Mouse (Mus musculus) midbrain, postnatal 0 days (tissue): ENCODE results near the gene Micu1. TPM values are rescaled to one million over a fixed set of nuclear protein-coding genes. Genes with fewer than 3 reads are reported as not detected.

Experiments used
- ATAC-seq: fragments of 200-750 bp; cut with Nextera tagmentation; 2 replicates; pipeline ENCODE4 v1.8.0; 2017; ENCODE audit warnings: moderate number of reproducible peaks, mild to moderate bottlenecking, moderate TSS enrichment, moderate library complexity; ENCODE audit not compliant: low FRiP score
- DNase-seq: peaks from one replicate; pipeline ENCODE4 v3.0.0-alpha.2; 2015; ENCODE audit warnings: low spot score
- H3K27ac ChIP-seq: fragments of 300-500 bp; sonication (generic); 2 replicates; pipeline ENCODE4 v1.5.1; 2014; ENCODE audit warnings: low read depth, mild to moderate bottlenecking, low read length, mixed read lengths
- H3K27me3 ChIP-seq: fragments of 300-500 bp; sonication (generic); 2 replicates; pipeline ENCODE4 v1.6.1; 2014; ENCODE audit warnings: low read length, control low read depth, mixed read lengths; ENCODE audit not compliant: insufficient read depth
- H3K36me3 ChIP-seq: fragments of 300-500 bp; sonication (generic); 2 replicates; pipeline ENCODE4 v1.6.1; 2014; ENCODE audit warnings: low read length, control low read depth, mixed read lengths; ENCODE audit not compliant: insufficient read depth
- H3K4me1 ChIP-seq: fragments of 300-500 bp; sonication (generic); 2 replicates; pipeline ENCODE4 v1.6.1; 2014; ENCODE audit warnings: mild to moderate bottlenecking, control low read depth, antibody characterized with exemption, low read length, mixed read lengths; ENCODE audit not compliant: insufficient read depth
- H3K4me2 ChIP-seq: fragments of 300-500 bp; sonication (generic); 2 replicates; pipeline ENCODE4 v1.6.1; 2014; ENCODE audit warnings: low read depth, mild to moderate bottlenecking, low read length, mixed read lengths; ENCODE audit not compliant: poor library complexity, severe bottlenecking
- H3K4me3 ChIP-seq: fragments of 300-500 bp; sonication (generic); 2 replicates; pipeline ENCODE4 v1.5.1; 2014; ENCODE audit warnings: low read depth, mild to moderate bottlenecking, low read length, moderate library complexity
- H3K9ac ChIP-seq: fragments of 300-500 bp; sonication (generic); replicated peaks from 2 replicates; pipeline ENCODE4 v1.6.1; 2014; ENCODE audit warnings: mild to moderate bottlenecking, low read length, moderate library complexity, mixed read lengths; ENCODE audit not compliant: poor library complexity, severe bottlenecking
- H3K9me3 ChIP-seq: fragments of 300-500 bp; sonication (generic); 2 replicates; pipeline ENCODE4 v1.6.1; 2016; ENCODE audit warnings: low read length, control low read depth
- CTCF ChIP-seq: IDR thresholded peaks from 2 replicates; pipeline ENCODE4 v1.5.1; 2016; ENCODE audit warnings: antibody characterized with exemption, mild to moderate bottlenecking
- WGBS: fragments of 180-500 bp; shearing (Covaris S2); extraction: QIAGEN DNeasy Blood & Tissue Kit; methylation state at CpG from one replicate; pipeline ENCODE4 v1.1.7; 2014; 5-methylcytosine and 5-hydroxymethylcytosine counted together
- polyA plus RNA-seq: library from polyadenylated mRNA; unstranded; fragments of >200 nt; fragmentation: Nextera tagmentation; extraction: Ambion mirVana; gene quantifications from 2 replicates; pipeline ENCODE4 v1.2.1, GENCODE M21; 2015
- total RNA-seq: library from RNA; depleted of rRNA; stranded (reverse); fragments of >200 nt; gene quantifications from 2 replicates; pipeline ENCODE4 v1.2.3, GENCODE M21; 2014; rRNA removed

The Micu1 gene
- total and polyA plus RNA-seq, 2 experiments from 2014 or later: 61.1 to 70.9 TPM

- no peaks in the 10 kb centered on the region for H3K9me3 ChIP-seq
- peaks cover 3% of the 10 kb centered on the region; the same call in 1 of the 2 replicates for H3K4me1 ChIP-seq
- H3K27me3 ChIP-seq: no peaks in the 10 kb centered on the region
- no peak overlapping the region for H3K27ac ChIP-seq
- ATAC-seq (no peak), DNase-seq (no peak)
- H3K9ac ChIP-seq: no peak overlapping the region
- H3K4me3 ChIP-seq: no peak overlapping the region
- H3K4me2 ChIP-seq: peak overlapping the region; percentile 25
- WGBS: 7% methylated on average over 25 of the region's 25 CpGs
- no peak for TF ChIP-seq CTCF
- H3K36me3 ChIP-seq: no peaks in the 10 kb centered on the region
Measured at GRCm38 (mm10) chr10:59911561-59912198, 209.4 kb downstream of the Micu1 start.

Other genes starting within 250 kb of the Micu1 start
- gene Gm10322, start 86.4 kb upstream of the Micu1 start, total RNA-seq: not detected in 2 replicates
- not detected in 2 replicates for gene Gm10322, start 86.4 kb upstream of the Micu1 start, polyA plus RNA-seq
- gene Mcu, start 85.8 kb upstream of the Micu1 start, total RNA-seq: 39.4 and 39.7 TPM in 2 replicates
- 45.8 and 46.1 TPM in 2 replicates for gene Mcu, start 85.8 kb upstream of the Micu1 start, polyA plus RNA-seq
- gene Dnajb12, start 177.1 kb downstream of the Micu1 start, total RNA-seq: 47.9 and 51.6 TPM in 2 replicates
- gene Dnajb12, start 177.1 kb downstream of the Micu1 start, polyA plus RNA-seq: 25.7 and 26.3 TPM in 2 replicates
- gene Ddit4, start 249.4 kb downstream of the Micu1 start, total RNA-seq: 56.6 and 57.5 TPM in 2 replicates
- 43.4 and 43.6 TPM in 2 replicates for gene Ddit4, start 249.4 kb downstream of the Micu1 start, polyA plus RNA-seq